Mouse (Mus musculus): ENCODE results near the gene Serpina3f. TPM values are rescaled to one million over a fixed set of nuclear protein-coding genes. Genes with fewer than 3 reads are reported as not detected.

Gene Serpina3f
- total and polyA plus RNA-seq, 2 experiments from 2014 or later: 0.16 TPM; not detected in 1

- H3K27ac ChIP-seq (ENCODE audit: low read depth): no peak overlapping the region
- no peak overlapping the region for H3K9ac ChIP-seq (replicated peaks; ENCODE audit: low read depth, low read length)
- no peak for ATAC-seq (ENCODE audit: insufficient read depth, low read depth)
- H3K36me3 ChIP-seq (replicated peaks; ENCODE audit: control insufficient read depth, insufficient read depth, low read length): no peaks in the 10 kb centered on the region
- H3K4me3 ChIP-seq (ENCODE audit: low read depth, low read length): no peak overlapping the region
- no peaks in the 10 kb centered on the region for H3K9me3 ChIP-seq (replicated peaks; ENCODE audit: control insufficient read depth, low read length)
- no peaks in the 10 kb centered on the region for H3K4me1 ChIP-seq (ENCODE audit: control insufficient read depth, insufficient read depth)
- TF ChIP-seq EP300 (IDR thresholded peaks at IDR 0.05; ENCODE audit: low read depth) (no peak), CTCF (IDR thresholded peaks at IDR 0.05; ENCODE audit: low read depth) (no peak)
- DNase-seq (ENCODE audit: low spot score): no peak
- H3K4me2 ChIP-seq (ENCODE audit: low read depth, low read length): no peak overlapping the region
- no peaks in the 10 kb centered on the region for H3K27me3 ChIP-seq (ENCODE audit: control insufficient read depth, insufficient read depth, low read length)
- WGBS: 58% methylated on average over 2 of the region's 2 CpGs
These were observed 477 bp upstream of the Serpina3f start for GRCm38 (mm10) chr12:104213689-104214444.

GRCm38 (mm10) chr12:104215249-104215648, 905 bp downstream of the Serpina3f start:
- DNase-seq (ENCODE audit: low spot score) (no peak), ATAC-seq (ENCODE audit: insufficient read depth, low read depth) (no peak)
- Histone ChIP-seq H3K4me1 (ENCODE audit: control insufficient read depth, insufficient read depth) (no peaks in the 10 kb centered on the region), H3K4me3 (ENCODE audit: low read depth, low read length) (no peak overlapping the region), H3K9ac (replicated peaks; ENCODE audit: low read depth, low read length) (no peak overlapping the region), H3K36me3 (replicated peaks; ENCODE audit: control insufficient read depth, insufficient read depth, low read length) (no peaks in the 10 kb centered on the region), H3K9me3 (replicated peaks; ENCODE audit: control insufficient read depth, low read length) (no peaks in the 10 kb centered on the region), H3K27ac (ENCODE audit: low read depth) (no peak overlapping the region), H3K4me2 (ENCODE audit: low read depth, low read length) (no peak overlapping the region), H3K27me3 (ENCODE audit: control insufficient read depth, insufficient read depth, low read length) (no peaks in the 10 kb centered on the region)
- no peak for TF ChIP-seq EP300 (IDR thresholded peaks at IDR 0.05; ENCODE audit: low read depth)
- TF ChIP-seq CTCF (IDR thresholded peaks at IDR 0.05; ENCODE audit: low read depth): no peak
- 73% methylated on average over 1 of the region's 1 CpGs for WGBS

GRCm38 (mm10) chr12:104221616-104222015, 7.3 kb downstream of the Serpina3f start:
- no peak overlapping the region for H3K27ac ChIP-seq (ENCODE audit: low read depth)
- no peak for ATAC-seq (ENCODE audit: insufficient read depth, low read depth)
- no peaks in the 10 kb centered on the region for H3K4me1 ChIP-seq (ENCODE audit: control insufficient read depth, insufficient read depth)
- H3K9ac ChIP-seq (replicated peaks; ENCODE audit: low read depth, low read length): no peak overlapping the region
- DNase-seq (ENCODE audit: low spot score): no peak
- no peaks in the 10 kb centered on the region for H3K36me3 ChIP-seq (replicated peaks; ENCODE audit: control insufficient read depth, insufficient read depth, low read length)
- no peak overlapping the region for H3K4me2 ChIP-seq (ENCODE audit: low read depth, low read length)
- TF ChIP-seq EP300 (IDR thresholded peaks at IDR 0.05; ENCODE audit: low read depth) (no peak), CTCF (IDR thresholded peaks at IDR 0.05; ENCODE audit: low read depth) (no peak)
- no peak overlapping the region for H3K4me3 ChIP-seq (ENCODE audit: low read depth, low read length)
- no peaks in the 10 kb centered on the region for H3K27me3 ChIP-seq (ENCODE audit: control insufficient read depth, insufficient read depth, low read length)
- no peaks in the 10 kb centered on the region for H3K9me3 ChIP-seq (replicated peaks; ENCODE audit: control insufficient read depth, low read length)
- 44% methylated on average over 1 of the region's 1 CpGs for WGBS

GRCm38 (mm10) chr12:104223690-104224089, 9.3 kb downstream of the Serpina3f start:
- Histone ChIP-seq H3K9me3 (replicated peaks; ENCODE audit: control insufficient read depth, low read length) (no peaks in the 10 kb centered on the region), H3K4me1 (ENCODE audit: control insufficient read depth, insufficient read depth) (no peaks in the 10 kb centered on the region), H3K4me3 (ENCODE audit: low read depth, low read length) (no peak overlapping the region), H3K27ac (ENCODE audit: low read depth) (no peak overlapping the region), H3K4me2 (ENCODE audit: low read depth, low read length) (no peak overlapping the region), H3K27me3 (ENCODE audit: control insufficient read depth, insufficient read depth, low read length) (no peaks in the 10 kb centered on the region), H3K36me3 (replicated peaks; ENCODE audit: control insufficient read depth, insufficient read depth, low read length) (no peaks in the 10 kb centered on the region), H3K9ac (replicated peaks; ENCODE audit: low read depth, low read length) (no peak overlapping the region)
- TF ChIP-seq CTCF (IDR thresholded peaks at IDR 0.05; ENCODE audit: low read depth) (no peak), EP300 (IDR thresholded peaks at IDR 0.05; ENCODE audit: low read depth) (no peak)
- DNase-seq (ENCODE audit: low spot score) (no peak), ATAC-seq (ENCODE audit: insufficient read depth, low read depth) (no peak)
- WGBS: 35% methylated on average over 1 of the region's 1 CpGs

GRCm38 (mm10) chr12:104224598-104225300, 10.4 kb downstream of the Serpina3f start:
- Histone ChIP-seq H3K4me2 (ENCODE audit: low read depth, low read length) (no peak overlapping the region), H3K36me3 (replicated peaks; ENCODE audit: control insufficient read depth, insufficient read depth, low read length) (no peaks in the 10 kb centered on the region), H3K9ac (replicated peaks; ENCODE audit: low read depth, low read length) (no peak overlapping the region), H3K4me3 (ENCODE audit: low read depth, low read length) (no peak overlapping the region), H3K27ac (ENCODE audit: low read depth) (no peak overlapping the region), H3K4me1 (ENCODE audit: control insufficient read depth, insufficient read depth) (no peaks in the 10 kb centered on the region), H3K27me3 (ENCODE audit: control insufficient read depth, insufficient read depth, low read length) (no peaks in the 10 kb centered on the region), H3K9me3 (replicated peaks; ENCODE audit: control insufficient read depth, low read length) (no peaks in the 10 kb centered on the region)
- 56% methylated on average over 7 of the region's 7 CpGs for WGBS
- no peak for ATAC-seq (ENCODE audit: insufficient read depth, low read depth)
- TF ChIP-seq EP300 (IDR thresholded peaks at IDR 0.05; ENCODE audit: low read depth) (no peak), CTCF (IDR thresholded peaks at IDR 0.05; ENCODE audit: low read depth) (no peak)
- no peak for DNase-seq (ENCODE audit: low spot score)
